Comparison of ENCODE assay signal across 12 mouse cellular contexts in genomic region chr11:57671797-57672196, GRCm38 (mm10). TPM values are rescaled to one million over a fixed set of nuclear protein-coding genes. Genes with fewer than 3 reads are reported as not detected.
DNase-seq lines count a peak whose midpoint lies in the region; ATAC-seq and TF ChIP-seq lines count a peak whose summit lies in the region.
"Had no signal": no experiment of that assay in that cellular context is flagged by ENCODE, and none has a peak within 500 bp of the region (broad histone marks: within the 10 kb centered on the region; RNA-seq: fewer than 3 reads in every experiment).

No protein-coding gene starts in this region.

- WGBS in lung, embryonic 14.5 days: 37% methylated on average over 10 of the region's 10 CpGs
- WGBS in liver, embryonic 13.5 days (ENCODE audit: insufficient replicate concordance): 77% methylated on average over 10 of the region's 10 CpGs

- peak; percentile 94 for DNase-seq in heart, adult 11 months
- no peak for DNase-seq in heart, postnatal 25 days (ENCODE audit: low spot score)
- peak; percentile 53 for DNase-seq in lung, embryonic 14.5 days
- DNase-seq in lung, adult 18-20 months: no peak
- DNase-seq in kidney, postnatal 10 days: peak; percentile 71
- no peak for DNase-seq in liver, embryonic 13.5 days
- DNase-seq in urinary bladder, adult 18-20 months (ENCODE audit: low spot score in 2 of 2): no peak
- DNase-seq: B cell, adult 2 months; cerebellum, adult 2 months; right cerebral cortex, postnatal 14 days; thymus, postnatal 36 days had no signal

- H3K4me3 ChIP-seq in lung, embryonic 14.5 days (ENCODE audit: low read depth, low read length): no peak overlapping the region
- no peak overlapping the region for H3K4me3 ChIP-seq in liver, embryonic 13.5 days (replicated peaks)

- H3K9ac ChIP-seq in lung, embryonic 14.5 days: no peak overlapping the region
- no peak overlapping the region for H3K9ac ChIP-seq in liver, embryonic 13.5 days

- H3K36me3 ChIP-seq in lung, embryonic 14.5 days (ENCODE audit: insufficient read depth): no peaks in the 10 kb centered on the region
- peaks cover 9% of the 10 kb centered on the region; the same call in 1 of the 2 replicates for H3K36me3 ChIP-seq in liver, embryonic 13.5 days

- intact Hi-C loops in heart, postnatal 25 days (cut with DNase I): no loop called here

- no peak overlapping the region for H3K27ac ChIP-seq in lung, embryonic 14.5 days (ENCODE audit: low read depth)
- peak overlapping the region; percentile 75 for H3K27ac ChIP-seq in liver, embryonic 13.5 days

- no peaks in the 10 kb centered on the region for H3K9me3 ChIP-seq in lung, embryonic 14.5 days (ENCODE audit: low read depth, low read length)
- no peaks in the 10 kb centered on the region for H3K9me3 ChIP-seq in liver, embryonic 13.5 days (replicated peaks)

- TF ChIP-seq CTCF in lung, embryonic 14.5 days (IDR thresholded peaks at IDR 0.05; ENCODE audit: low read depth): no peak

- ATAC-seq in lung, embryonic 14.5 days (ENCODE audit: insufficient read depth): peak; percentile 25; the same call in 1 of the 2 replicates
- ATAC-seq in liver, embryonic 13.5 days (ENCODE audit: low read depth): peak; percentile 43; the same call in 1 of the 2 replicates

- peaks cover 23% of the 10 kb centered on the region; the same call in 1 of the 2 replicates for H3K4me1 ChIP-seq in lung, embryonic 14.5 days (ENCODE audit: insufficient read depth)
- peaks cover 90% of the 10 kb centered on the region for H3K4me1 ChIP-seq in liver, embryonic 13.5 days (replicated peaks)

- no peak overlapping the region for H3K4me2 ChIP-seq in lung, embryonic 14.5 days
- no peak overlapping the region for H3K4me2 ChIP-seq in liver, embryonic 13.5 days
- H3K4me2 ChIP-seq: midbrain, embryonic 11.5 days had no signal

- no peaks in the 10 kb centered on the region for H3K27me3 ChIP-seq in lung, embryonic 14.5 days (ENCODE audit: insufficient read depth, low read length)
- H3K27me3 ChIP-seq in liver, embryonic 13.5 days: no peaks in the 10 kb centered on the region

RNA-seq across cellular contexts. Expression of gene Galnt10, which starts 26.6 kb away (rescaled TPM):
- total RNA-seq in heart, postnatal 25 days (2021): 1 to 10 TPM; 8.4 to 9.0 TPM
- 11.2 and 11.9 TPM in 2 replicates for polyA plus RNA-seq in lung, embryonic 14.5 days (2014; fragmentation: Nextera tagmentation; extraction: Ambion mirVana)
- 23.6 and 27.5 TPM in 2 replicates for polyA plus RNA-seq in liver, embryonic 13.5 days (2015; fragmentation: Nextera tagmentation; extraction: Ambion mirVana)

Comparison
In these comparisons a context has a peak if more than half of its experiments do, and no peak if none do; other contexts are left out.
1. DNase-seq: peak in heart, adult 11 months (single experiment), lung, embryonic 14.5 days (single experiment) and kidney, postnatal 10 days (single experiment); none in heart, postnatal 25 days (single experiment), lung, adult 18-20 months (0 of 2), liver, embryonic 13.5 days (single experiment) and urinary bladder, adult 18-20 months (0 of 2).